Mouse (Mus musculus): Measurements from ENCODE around the gene Pik3r2. TPM values are rescaled to one million over a fixed set of nuclear protein-coding genes. Genes with fewer than 3 reads are reported as not detected.

Pik3r2 gene
- polyA plus RNA-seq, 1 experiment from 2014 or later: 37.4 TPM

DNA sequence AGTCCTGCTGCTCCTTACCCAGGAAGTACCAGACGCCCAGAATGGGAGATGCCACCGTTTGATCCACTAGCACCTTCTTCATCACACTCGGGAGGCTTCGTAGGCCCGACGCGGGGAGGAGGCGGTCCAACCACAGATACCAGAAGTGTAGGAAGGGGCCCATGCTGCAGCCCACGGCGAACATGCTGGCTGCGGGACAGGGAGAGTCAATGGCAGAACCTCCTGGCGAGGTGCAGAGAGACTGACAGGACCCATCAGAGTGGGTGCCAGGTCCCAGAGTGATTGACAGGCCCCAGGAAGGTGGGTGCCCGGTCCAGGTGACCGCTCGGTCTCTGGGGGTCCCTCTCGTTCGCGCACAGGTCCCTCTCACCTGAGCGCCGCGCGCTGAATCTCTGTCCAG lies 16.2 kb downstream of the Pik3r2 start:
- H3K4me1 ChIP-seq (replicated peaks; ENCODE audit: control insufficient read depth, insufficient read depth, low read length): no peaks in the 10 kb centered on the region
- H3K27ac ChIP-seq (ENCODE audit: low read depth, low read length): peak overlapping the region; percentile 74
- no peak; the same call in 1 of the 2 replicates for ATAC-seq
- peak overlapping the region; percentile 60 for H3K9ac ChIP-seq (ENCODE audit: low read depth, low read length)
- H3K36me3 ChIP-seq (ENCODE audit: control insufficient read depth, insufficient read depth): peaks cover 31% of the 10 kb centered on the region
- peak overlapping the region; percentile 94 for H3K4me2 ChIP-seq (replicated peaks; ENCODE audit: low read depth)
- H3K27me3 ChIP-seq (replicated peaks; ENCODE audit: control insufficient read depth, insufficient read depth, low read length): no peaks in the 10 kb centered on the region
- peak overlapping the region; percentile 59 for H3K4me3 ChIP-seq (ENCODE audit: low read depth, low read length)
- WGBS: under 1% methylated on average over 22 of the region's 22 CpGs
- H3K9me3 ChIP-seq (ENCODE audit: control insufficient read depth): no peaks in the 10 kb centered on the region
- no peak for TF ChIP-seq CTCF (IDR thresholded peaks at IDR 0.05; ENCODE audit: low read depth)

- Histone ChIP-seq H3K27me3 (replicated peaks; ENCODE audit: control insufficient read depth, insufficient read depth, low read length) (no peaks in the 10 kb centered on the region), H3K4me2 (replicated peaks; ENCODE audit: low read depth) (no peak overlapping the region), H3K9me3 (ENCODE audit: control insufficient read depth) (no peaks in the 10 kb centered on the region), H3K9ac (ENCODE audit: low read depth, low read length) (no peak overlapping the region), H3K4me1 (replicated peaks; ENCODE audit: control insufficient read depth, insufficient read depth, low read length) (no peaks in the 10 kb centered on the region), H3K27ac (ENCODE audit: low read depth, low read length) (no peak overlapping the region), H3K36me3 (ENCODE audit: control insufficient read depth, insufficient read depth) (peaks cover 31% of the 10 kb centered on the region), H3K4me3 (ENCODE audit: low read depth, low read length) (no peak overlapping the region)
- no peak for TF ChIP-seq CTCF (IDR thresholded peaks at IDR 0.05; ENCODE audit: low read depth)
- WGBS: 63% methylated on average over 19 of the region's 19 CpGs
- ATAC-seq: no peak
Measured at GRCm38 (mm10) chr8:70758616-70759561, 17.6 kb downstream of the Pik3r2 start.

GRCm38 (mm10) chr8:70758308-70758615 lies 18.3 kb downstream of the Pik3r2 start:
- Histone ChIP-seq H3K4me3 (ENCODE audit: low read depth, low read length) (no peak overlapping the region), H3K4me2 (replicated peaks; ENCODE audit: low read depth) (no peak overlapping the region), H3K4me1 (replicated peaks; ENCODE audit: control insufficient read depth, insufficient read depth, low read length) (no peaks in the 10 kb centered on the region; the same call in 1 of the 2 replicates), H3K9me3 (ENCODE audit: control insufficient read depth) (no peaks in the 10 kb centered on the region), H3K36me3 (ENCODE audit: control insufficient read depth, insufficient read depth) (peaks cover 28% of the 10 kb centered on the region), H3K27ac (ENCODE audit: low read depth, low read length) (no peak overlapping the region), H3K9ac (ENCODE audit: low read depth, low read length) (no peak overlapping the region), H3K27me3 (replicated peaks; ENCODE audit: control insufficient read depth, insufficient read depth, low read length) (no peaks in the 10 kb centered on the region)
- ATAC-seq: no peak
- 87% methylated on average over 7 of the region's 7 CpGs for WGBS
- TF ChIP-seq CTCF (IDR thresholded peaks at IDR 0.05; ENCODE audit: low read depth): no peak

- H3K9ac ChIP-seq (ENCODE audit: low read depth, low read length): no peak overlapping the region; the same call in 1 of the 2 replicates
- no peaks in the 10 kb centered on the region for H3K9me3 ChIP-seq (ENCODE audit: control insufficient read depth)
- ATAC-seq: no peak
- WGBS: 76% methylated on average over 22 of the region's 22 CpGs
- no peaks in the 10 kb centered on the region for H3K27me3 ChIP-seq (replicated peaks; ENCODE audit: control insufficient read depth, insufficient read depth, low read length)
- no peak overlapping the region for H3K4me3 ChIP-seq (ENCODE audit: low read depth, low read length)
- H3K4me1 ChIP-seq (replicated peaks; ENCODE audit: control insufficient read depth, insufficient read depth, low read length): peaks cover 4% of the 10 kb centered on the region
- TF ChIP-seq CTCF (IDR thresholded peaks at IDR 0.05; ENCODE audit: low read depth): peak; percentile 75
- no peak overlapping the region for H3K27ac ChIP-seq (ENCODE audit: low read depth, low read length)
- peaks cover 25% of the 10 kb centered on the region for H3K36me3 ChIP-seq (ENCODE audit: control insufficient read depth, insufficient read depth)
- H3K4me2 ChIP-seq (replicated peaks; ENCODE audit: low read depth): no peak overlapping the region
Measured at GRCm38 (mm10) chr8:70757523-70758307, 18.8 kb downstream of the Pik3r2 start.

- no peak for TF ChIP-seq CTCF (IDR thresholded peaks at IDR 0.05; ENCODE audit: low read depth)
- peaks cover 5% of the 10 kb centered on the region for H3K4me1 ChIP-seq (replicated peaks; ENCODE audit: control insufficient read depth, insufficient read depth, low read length)
- H3K9ac ChIP-seq (ENCODE audit: low read depth, low read length): no peak overlapping the region
- H3K36me3 ChIP-seq (ENCODE audit: control insufficient read depth, insufficient read depth): peaks cover 25% of the 10 kb centered on the region
- WGBS: 94% methylated on average over 6 of the region's 6 CpGs
- H3K27ac ChIP-seq (ENCODE audit: low read depth, low read length): no peak overlapping the region
- no peak overlapping the region for H3K4me2 ChIP-seq (replicated peaks; ENCODE audit: low read depth)
- ATAC-seq: no peak
- H3K4me3 ChIP-seq (ENCODE audit: low read depth, low read length): no peak overlapping the region
- H3K27me3 ChIP-seq (replicated peaks; ENCODE audit: control insufficient read depth, insufficient read depth, low read length): no peaks in the 10 kb centered on the region
- no peaks in the 10 kb centered on the region for H3K9me3 ChIP-seq (ENCODE audit: control insufficient read depth)
Measured at GRCm38 (mm10) chr8:70756476-70757040, 20.0 kb downstream of the Pik3r2 start.

All from intestine, postnatal 0 days (tissue).